ENCODE assay signal across 22 mouse cellular contexts in genomic region chr17:46735287-46735686, GRCm38 (mm10). TPM values are rescaled to one million over a fixed set of nuclear protein-coding genes. Genes with fewer than 3 reads are reported as not detected.
DNase-seq lines count a peak whose midpoint lies in the region; ATAC-seq lines count a peak whose summit lies in the region.
"Had no signal": no experiment of that assay in that cellular context is flagged by ENCODE, and none has a peak within 500 bp of the region (broad histone marks: within the 10 kb centered on the region; RNA-seq: fewer than 3 reads in every experiment).

No protein-coding gene starts in this region.

- H3K9me3 ChIP-seq in midbrain, embryonic 11.5 days (ENCODE audit: control insufficient read depth, low read length) = no peaks in the 10 kb centered on the region
- H3K9me3 ChIP-seq in midbrain, embryonic 13.5 days = 0 out of 2 replicates have a peak, but pooled peaks cover 3% of the 10 kb centered on the region
- H3K9me3 ChIP-seq in intestine, embryonic 16.5 days (ENCODE audit: control insufficient read depth, low read length) = no peaks in the 10 kb centered on the region
- no peaks in the 10 kb centered on the region for H3K9me3 ChIP-seq in liver, embryonic 11.5 days (ENCODE audit: control insufficient read depth, low read length)
- H3K9me3 ChIP-seq in liver, embryonic 15.5 days (replicated peaks) = no peaks in the 10 kb centered on the region
- H3K9me3 ChIP-seq: embryonic facial prominence, embryonic 13.5 days; forebrain, embryonic 12.5 days; heart, embryonic 15.5 days; hindbrain, embryonic 10.5 days had no signal

- WGBS in midbrain, embryonic 11.5 days = 88% methylated on average over 7 of the region's 7 CpGs
- WGBS in midbrain, embryonic 13.5 days = 91% methylated on average over 7 of the region's 7 CpGs
- WGBS in intestine, embryonic 16.5 days = 84% methylated on average over 7 of the region's 7 CpGs
- WGBS in liver, embryonic 11.5 days = 79% methylated on average over 7 of the region's 7 CpGs
- 64% methylated on average over 7 of the region's 7 CpGs for WGBS in liver, embryonic 15.5 days (ENCODE audit: insufficient replicate concordance)

- H3K36me3 ChIP-seq in midbrain, embryonic 11.5 days (ENCODE audit: control insufficient read depth, insufficient read depth, low read length) = no peaks in the 10 kb centered on the region
- H3K36me3 ChIP-seq in midbrain, embryonic 13.5 days = peaks cover 42% of the 10 kb centered on the region
- 0 out of 2 replicates have a peak, but pooled peaks cover 7% of the 10 kb centered on the region for H3K36me3 ChIP-seq in intestine, embryonic 16.5 days (ENCODE audit: control insufficient read depth, insufficient read depth, low read length)
- peaks cover 6% of the 10 kb centered on the region; the same call in 1 of the 2 replicates for H3K36me3 ChIP-seq in liver, embryonic 11.5 days (ENCODE audit: control insufficient read depth, insufficient read depth, low read length)
- H3K36me3 ChIP-seq in liver, embryonic 15.5 days (replicated peaks) = peaks cover 15% of the 10 kb centered on the region; the same call in 1 of the 2 replicates

- H3K27ac ChIP-seq in midbrain, embryonic 11.5 days (ENCODE audit: low read depth, low read length) = no peak overlapping the region
- no peak overlapping the region for H3K27ac ChIP-seq in midbrain, embryonic 13.5 days
- no peak overlapping the region for H3K27ac ChIP-seq in intestine, embryonic 16.5 days (ENCODE audit: low read length)
- peak overlapping the region; percentile 43; the same call in 1 of the 2 replicates for H3K27ac ChIP-seq in liver, embryonic 11.5 days (ENCODE audit: low read depth, low read length)
- H3K27ac ChIP-seq in liver, embryonic 15.5 days (replicated peaks) = peak overlapping the region; percentile 71
- H3K27ac ChIP-seq: embryonic facial prominence, embryonic 13.5 days; forebrain, embryonic 12.5 days; heart, adult 2 months; heart, embryonic 15.5 days; hindbrain, embryonic 10.5 days had no signal

- no peak for ATAC-seq in midbrain, embryonic 11.5 days (ENCODE audit: low FRiP score)
- ATAC-seq in midbrain, embryonic 13.5 days = no peak
- ATAC-seq in intestine, embryonic 16.5 days = peak; percentile 31; the same call in 1 of the 2 replicates
- peak; percentile 48 for ATAC-seq in liver, embryonic 11.5 days (replicated peaks; ENCODE audit: low FRiP score)
- ATAC-seq in liver, embryonic 15.5 days (ENCODE audit: insufficient read depth) = peak; percentile 78
- ATAC-seq: forebrain, embryonic 16.5 days had no signal

- H3K4me3 ChIP-seq in midbrain, embryonic 11.5 days (ENCODE audit: low read depth, low read length) = no peak overlapping the region
- no peak overlapping the region for H3K4me3 ChIP-seq in midbrain, embryonic 13.5 days (replicated peaks)
- no peak overlapping the region for H3K4me3 ChIP-seq in intestine, embryonic 16.5 days (ENCODE audit: low read length)
- H3K4me3 ChIP-seq in liver, embryonic 11.5 days (ENCODE audit: low read depth, low read length) = no peak overlapping the region
- no peak overlapping the region for H3K4me3 ChIP-seq in liver, embryonic 15.5 days (replicated peaks)
- H3K4me3 ChIP-seq: embryonic facial prominence, embryonic 13.5 days; forebrain, embryonic 12.5 days; heart, adult 2 months; heart, embryonic 15.5 days; hindbrain, embryonic 10.5 days had no signal

- H3K4me1 ChIP-seq in midbrain, embryonic 11.5 days (ENCODE audit: control insufficient read depth, insufficient read depth, low read length) = no peaks in the 10 kb centered on the region
- H3K4me1 ChIP-seq in midbrain, embryonic 13.5 days (replicated peaks) = no peaks in the 10 kb centered on the region
- H3K4me1 ChIP-seq in intestine, embryonic 16.5 days (ENCODE audit: control insufficient read depth, insufficient read depth, low read length) = peaks cover 4% of the 10 kb centered on the region; the same call in 1 of the 2 replicates
- peaks cover 2% of the 10 kb centered on the region; the same call in 1 of the 2 replicates for H3K4me1 ChIP-seq in liver, embryonic 11.5 days (replicated peaks; ENCODE audit: control insufficient read depth, insufficient read depth, low read length)
- H3K4me1 ChIP-seq in liver, embryonic 15.5 days (replicated peaks) = peaks cover 22% of the 10 kb centered on the region; the same call in 1 of the 2 replicates
- H3K4me1 ChIP-seq: embryonic facial prominence, embryonic 13.5 days; forebrain, embryonic 12.5 days; heart, embryonic 15.5 days; hindbrain, embryonic 10.5 days had no signal

- no peak overlapping the region for H3K4me2 ChIP-seq in midbrain, embryonic 11.5 days
- no peak overlapping the region for H3K4me2 ChIP-seq in midbrain, embryonic 13.5 days (replicated peaks)
- no peak overlapping the region for H3K4me2 ChIP-seq in intestine, embryonic 16.5 days (ENCODE audit: low read depth, low read length)
- peak overlapping the region; percentile 7; the same call in 1 of the 2 replicates for H3K4me2 ChIP-seq in liver, embryonic 11.5 days
- H3K4me2 ChIP-seq in liver, embryonic 15.5 days = peak overlapping the region; percentile 2; the same call in 1 of the 2 replicates
- H3K4me2 ChIP-seq: embryonic facial prominence, embryonic 13.5 days; forebrain, embryonic 12.5 days; heart, embryonic 11.5 days; heart, embryonic 15.5 days had no signal

- no peak overlapping the region for H3K9ac ChIP-seq in midbrain, embryonic 11.5 days (ENCODE audit: low read length)
- no peak overlapping the region for H3K9ac ChIP-seq in midbrain, embryonic 13.5 days (replicated peaks)
- H3K9ac ChIP-seq in intestine, embryonic 16.5 days (ENCODE audit: low read depth, low read length) = no peak overlapping the region
- H3K9ac ChIP-seq in liver, embryonic 11.5 days (ENCODE audit: low read depth, low read length) = no peak overlapping the region
- H3K9ac ChIP-seq in liver, embryonic 15.5 days = no peak overlapping the region
- H3K9ac ChIP-seq: embryonic facial prominence, embryonic 13.5 days; forebrain, embryonic 12.5 days; heart, embryonic 15.5 days had no signal

- H3K27me3 ChIP-seq in midbrain, embryonic 11.5 days (ENCODE audit: control insufficient read depth, insufficient read depth, low read length) = no peaks in the 10 kb centered on the region
- no peaks in the 10 kb centered on the region for H3K27me3 ChIP-seq in midbrain, embryonic 13.5 days
- H3K27me3 ChIP-seq in intestine, embryonic 16.5 days (replicated peaks; ENCODE audit: control insufficient read depth, insufficient read depth, low read length) = no peaks in the 10 kb centered on the region
- no peaks in the 10 kb centered on the region for H3K27me3 ChIP-seq in liver, embryonic 11.5 days (replicated peaks; ENCODE audit: control insufficient read depth, insufficient read depth, low read length)
- H3K27me3 ChIP-seq in liver, embryonic 15.5 days = no peaks in the 10 kb centered on the region
- H3K27me3 ChIP-seq: forebrain, embryonic 12.5 days; heart, embryonic 15.5 days had no signal

- intact Hi-C loops in heart, postnatal 10 days (cut with DNase I) = no loop called here

- DNase-seq in midbrain, embryonic 11.5 days (ENCODE audit: low spot score, missing footprints) = peak; percentile 39
- no peak for DNase-seq in liver, embryonic 11.5 days (ENCODE audit: low spot score)
- DNase-seq in cerebellum, adult 11-12 months = no peak
- no peak for DNase-seq in heart, postnatal 10 days
- DNase-seq in thymus, postnatal 0 days (ENCODE audit: low spot score) = no peak
- DNase-seq: adrenal gland, adult 2 months; adrenal gland, postnatal 25 days; cerebellum, adult 8-10 months; cerebellum, postnatal 25 days; gastrocnemius, postnatal 14 days; heart, adult 2 months had no signal

RNA-seq across cellular contexts. Expression of gene Gnmt, which starts 6.3 kb away (rescaled TPM):
- polyA plus RNA-seq in midbrain, embryonic 11.5 days (2014; fragmentation: Nextera tagmentation; extraction: Ambion mirVana) = 0.37 and 0.82 TPM in 2 replicates
- 0.80 and 0.81 TPM in 2 replicates for polyA plus RNA-seq in midbrain, embryonic 13.5 days (2015; fragmentation: Nextera tagmentation; extraction: Ambion mirVana)
- polyA plus RNA-seq in intestine, embryonic 16.5 days (2015; fragmentation: Nextera tagmentation; extraction: Ambion mirVana) = 8.2 and 10.0 TPM in 2 replicates
- polyA plus RNA-seq in liver, embryonic 11.5 days (2014; fragmentation: Nextera tagmentation; extraction: Ambion mirVana) = 6.2 and 6.7 TPM in 2 replicates
- 59.8 and 101 TPM in 2 replicates for polyA plus RNA-seq in liver, embryonic 15.5 days (2015; fragmentation: Nextera tagmentation; extraction: Ambion mirVana)
- under 1 TPM; 0.32 to 0.93 TPM for total RNA-seq in heart, postnatal 10 days (2021)
- polyA plus RNA-seq in thymus, postnatal 0 days (2015; fragmentation: Nextera tagmentation; extraction: Ambion mirVana) = 2.9 and 3.0 TPM in 2 replicates

RNA-seq across cellular contexts. Expression of gene Cnpy3, which starts 16.7 kb away (rescaled TPM):
- 49.8 and 56.3 TPM in 2 replicates for polyA plus RNA-seq in midbrain, embryonic 11.5 days (2014; fragmentation: Nextera tagmentation; extraction: Ambion mirVana)
- 55.7 and 59.8 TPM in 2 replicates for polyA plus RNA-seq in midbrain, embryonic 13.5 days (2015; fragmentation: Nextera tagmentation; extraction: Ambion mirVana)
- polyA plus RNA-seq in intestine, embryonic 16.5 days (2015; fragmentation: Nextera tagmentation; extraction: Ambion mirVana) = 73.9 and 75.6 TPM in 2 replicates
- polyA plus RNA-seq in liver, embryonic 11.5 days (2014; fragmentation: Nextera tagmentation; extraction: Ambion mirVana) = 55.8 and 60.8 TPM in 2 replicates
- 25.9 and 26.8 TPM in 2 replicates for polyA plus RNA-seq in liver, embryonic 15.5 days (2015; fragmentation: Nextera tagmentation; extraction: Ambion mirVana)
- total RNA-seq in heart, postnatal 10 days (2021) = 10 to 100 TPM; 23.9 to 25.8 TPM
- 55.1 and 58.0 TPM in 2 replicates for polyA plus RNA-seq in thymus, postnatal 0 days (2015; fragmentation: Nextera tagmentation; extraction: Ambion mirVana)

RNA-seq across cellular contexts. Expression of gene Pex6, which starts 24.0 kb away (rescaled TPM):
- 12.8 and 16.5 TPM in 2 replicates for polyA plus RNA-seq in midbrain, embryonic 11.5 days (2014; fragmentation: Nextera tagmentation; extraction: Ambion mirVana)
- polyA plus RNA-seq in midbrain, embryonic 13.5 days (2015; fragmentation: Nextera tagmentation; extraction: Ambion mirVana) = 21.3 and 24.3 TPM in 2 replicates
- polyA plus RNA-seq in intestine, embryonic 16.5 days (2015; fragmentation: Nextera tagmentation; extraction: Ambion mirVana) = 17.1 and 20.8 TPM in 2 replicates
- polyA plus RNA-seq in liver, embryonic 11.5 days (2014; fragmentation: Nextera tagmentation; extraction: Ambion mirVana) = 19.9 and 20.5 TPM in 2 replicates
- polyA plus RNA-seq in liver, embryonic 15.5 days (2015; fragmentation: Nextera tagmentation; extraction: Ambion mirVana) = 9.7 and 11.9 TPM in 2 replicates
- total RNA-seq in heart, postnatal 10 days (2021) = 10 to 100 TPM; 18.9 to 19.9 TPM
- polyA plus RNA-seq in thymus, postnatal 0 days (2015; fragmentation: Nextera tagmentation; extraction: Ambion mirVana) = 22.8 and 23.3 TPM in 2 replicates

RNA-seq across cellular contexts. Expression of gene Ptcra, which starts 28.2 kb away (rescaled TPM):
- polyA plus RNA-seq in midbrain, embryonic 11.5 days (2014; fragmentation: Nextera tagmentation; extraction: Ambion mirVana) = 0.48 and 0.70 TPM in 2 replicates
- polyA plus RNA-seq in midbrain, embryonic 13.5 days (2015; fragmentation: Nextera tagmentation; extraction: Ambion mirVana) = 0.24 and 0.46 TPM in 2 replicates
- polyA plus RNA-seq in intestine, embryonic 16.5 days (2015; fragmentation: Nextera tagmentation; extraction: Ambion mirVana) = 0.34 and 0.37 TPM in 2 replicates
- polyA plus RNA-seq in liver, embryonic 11.5 days (2014; fragmentation: Nextera tagmentation; extraction: Ambion mirVana) = 0.94 and 1.0 TPM in 2 replicates
- 0.09 and 0.15 TPM in 2 replicates for polyA plus RNA-seq in liver, embryonic 15.5 days (2015; fragmentation: Nextera tagmentation; extraction: Ambion mirVana)
- not detected for total RNA-seq in heart, postnatal 10 days (2021)
- polyA plus RNA-seq in thymus, postnatal 0 days (2015; fragmentation: Nextera tagmentation; extraction: Ambion mirVana) = 118 and 120 TPM in 2 replicates
- total RNA-seq: adrenal gland, adult 2 months; adrenal gland, postnatal 25 days; gastrocnemius, postnatal 14 days; heart, adult 2 months; heart, postnatal 25 days had no signal
- polyA plus RNA-seq: adrenal gland, adult 2 months; forebrain, embryonic 16.5 days; gonadal fat pad, adult 2 months had no signal

RNA-seq across cellular contexts. Expression of gene Ppp2r5d, which starts 30.4 kb away (rescaled TPM):
- 106 and 110 TPM in 2 replicates for polyA plus RNA-seq in midbrain, embryonic 11.5 days (2014; fragmentation: Nextera tagmentation; extraction: Ambion mirVana)
- polyA plus RNA-seq in midbrain, embryonic 13.5 days (2015; fragmentation: Nextera tagmentation; extraction: Ambion mirVana) = 88.6 and 94.5 TPM in 2 replicates
- 69.7 and 73.4 TPM in 2 replicates for polyA plus RNA-seq in intestine, embryonic 16.5 days (2015; fragmentation: Nextera tagmentation; extraction: Ambion mirVana)
- 73.9 and 80.4 TPM in 2 replicates for polyA plus RNA-seq in liver, embryonic 11.5 days (2014; fragmentation: Nextera tagmentation; extraction: Ambion mirVana)
- 28.4 and 33.2 TPM in 2 replicates for polyA plus RNA-seq in liver, embryonic 15.5 days (2015; fragmentation: Nextera tagmentation; extraction: Ambion mirVana)
- 10 to 100 TPM; 36.5 to 38.5 TPM for total RNA-seq in heart, postnatal 10 days (2021)
- polyA plus RNA-seq in thymus, postnatal 0 days (2015; fragmentation: Nextera tagmentation; extraction: Ambion mirVana) = 54.0 and 56.6 TPM in 2 replicates

Comparison
In these comparisons a context has a peak if more than half of its experiments do, and no peak if none do; other contexts are left out.
1. ATAC-seq: peak in intestine, embryonic 16.5 days (single experiment), liver, embryonic 11.5 days (single experiment) and liver, embryonic 15.5 days (single experiment); none in midbrain, embryonic 11.5 days (single experiment) and midbrain, embryonic 13.5 days (single experiment).
2. H3K27ac ChIP-seq: peak in liver, embryonic 11.5 days (single experiment) and liver, embryonic 15.5 days (single experiment); none in midbrain, embryonic 11.5 days (single experiment), midbrain, embryonic 13.5 days (single experiment) and intestine, embryonic 16.5 days (single experiment).
3. H3K4me2 ChIP-seq: peak in liver, embryonic 11.5 days (single experiment) and liver, embryonic 15.5 days (single experiment); none in midbrain, embryonic 11.5 days (single experiment), midbrain, embryonic 13.5 days (single experiment) and intestine, embryonic 16.5 days (single experiment).